Mouse (Mus musculus) thymus, adult 2 months (tissue): ENCODE measurements around the gene Zfp865. TPM values are rescaled to one million over a fixed set of nuclear protein-coding genes. Genes with fewer than 3 reads are reported as not detected.
A peak's percentile ranks its signal among the peaks of the same experiment; 100 is the strongest.

ENCODE experiments used
- DNase-seq: peaks from one replicate; pipeline ENCODE4 v3.0.0; 2021
- H3K27ac ChIP-seq: fragments of 200-500 bp; 2 replicates; pipeline ENCODE4 v1.5.1; 2012; ENCODE audit warnings: low read length, control low read depth; ENCODE audit not compliant: control insufficient read depth, insufficient read depth
- H3K27me3 ChIP-seq: fragments of 200-500 bp; 2 replicates; pipeline ENCODE4 v1.6.1; 2012; ENCODE audit warnings: mild to moderate bottlenecking, low read length, moderate library complexity, mixed read lengths; ENCODE audit not compliant: control insufficient read depth, insufficient read depth
- H3K36me3 ChIP-seq: fragments of 200-500 bp; 2 replicates; pipeline ENCODE4 v1.6.1; 2012; ENCODE audit warnings: mild to moderate bottlenecking, low read length, moderate library complexity; ENCODE audit not compliant: control insufficient read depth, insufficient read depth
- H3K4me1 ChIP-seq: fragments of 200-500 bp; replicated peaks from 2 replicates; pipeline ENCODE4 v1.6.1; 2012; ENCODE audit warnings: low read length; ENCODE audit not compliant: control insufficient read depth, insufficient read depth
- H3K4me3 ChIP-seq: fragments of 200-500 bp; 2 replicates; pipeline ENCODE4 v1.5.1; 2012; ENCODE audit warnings: mild to moderate bottlenecking, low read length, control low read depth, moderate library complexity; ENCODE audit not compliant: control insufficient read depth, insufficient read depth
- CTCF ChIP-seq: fragments of 200-500 bp; IDR thresholded peaks from 2 replicates; pipeline ENCODE4 v1.5.1; 2012; ENCODE audit warnings: mild to moderate bottlenecking, control low read depth, low read length, moderate library complexity, borderline replicate concordance; ENCODE audit not compliant: control insufficient read depth, poor library complexity, insufficient read depth; ENCODE audit errors: extremely low read depth
- POLR2A ChIP-seq: fragments of 200-500 bp; IDR thresholded peaks from 2 replicates; pipeline ENCODE4 v1.6.1; 2012; ENCODE audit warnings: mild to moderate bottlenecking, low read length, control low read depth, moderate library complexity; ENCODE audit not compliant: control insufficient read depth, poor library complexity, insufficient read depth; ENCODE audit errors: extremely low read depth
- WGBS: fragments of 180-500 bp; shearing (Covaris S2); methylation state at CpG from one replicate; pipeline ENCODE4 v1.1.7; 2018; 5-methylcytosine and 5-hydroxymethylcytosine counted together
- polyA plus RNA-seq: library from polyadenylated mRNA; depleted of rRNA; stranded (reverse); fragments of >200 nt; gene quantifications from 2 replicates; pipeline ENCODE4 v1.2.3, GENCODE M21; 2012; rRNA removed

Gene Zfp865
- polyA plus RNA-seq, 1 experiment, result 105 TPM

DNA sequence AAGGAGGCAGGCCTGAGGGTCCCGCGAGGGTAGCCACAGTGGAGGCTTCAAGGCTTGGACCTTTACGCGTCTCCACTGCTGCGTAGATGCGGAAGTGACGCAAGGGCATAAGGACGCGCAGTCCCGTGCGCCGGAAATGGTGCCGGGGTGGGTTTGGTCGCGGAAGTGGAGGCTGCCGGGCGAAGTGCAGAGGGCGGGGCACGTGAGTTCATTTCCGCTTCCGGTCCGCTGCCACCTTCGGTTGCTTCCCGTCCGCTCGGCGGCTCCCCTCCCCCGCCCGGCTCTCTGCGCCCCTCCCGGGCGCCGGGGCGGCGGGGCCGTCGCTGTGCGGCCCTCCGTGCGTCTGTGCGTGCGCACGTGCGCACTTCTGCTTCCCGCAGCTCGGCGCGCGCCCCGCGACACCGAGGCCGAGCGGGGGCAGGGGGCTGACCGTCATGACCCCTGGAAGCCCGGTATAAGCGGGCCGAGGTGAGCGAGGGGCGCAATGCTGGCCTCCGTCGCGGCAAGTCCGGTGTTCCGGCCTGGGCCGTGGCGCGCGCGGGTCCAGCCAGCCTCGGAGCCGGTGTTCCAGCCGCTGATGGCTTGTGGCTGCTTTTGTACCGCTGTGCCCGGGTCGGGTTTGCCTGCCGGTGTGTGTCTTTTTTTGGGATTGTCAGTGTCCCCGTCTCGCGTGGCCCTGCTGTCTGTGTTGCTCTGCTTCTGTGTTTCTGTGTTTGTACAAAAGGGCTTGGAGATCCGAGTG lies 60.0 kb downstream of the Zfp865 start, which contains the start of gene Epn1:
Gene Epn1 (plus strand): TSS at position 226 of the 742 bp plus-strand sequence.
- peak; percentile 96 for DNase-seq
- Histone ChIP-seq H3K4me3 (peak within 1 kb of the TSS; percentile 78), H3K36me3 (peaks cover 46% of the 10 kb centered on the region), H3K27ac (no peak within 1 kb of the TSS; the same call in 1 of the 2 replicates), H3K27me3 (no peaks in the 10 kb centered on the region), H3K4me1 (peaks cover 8% of the 10 kb centered on the region)
- TF ChIP-seq POLR2A (peak; percentile 43; the same call in 1 of the 2 replicates), CTCF (0 out of 2 replicates have a peak, but pooled peaks have one; percentile 5)
- under 1% methylated on average over 81 of the region's 81 CpGs for WGBS

DNA sequence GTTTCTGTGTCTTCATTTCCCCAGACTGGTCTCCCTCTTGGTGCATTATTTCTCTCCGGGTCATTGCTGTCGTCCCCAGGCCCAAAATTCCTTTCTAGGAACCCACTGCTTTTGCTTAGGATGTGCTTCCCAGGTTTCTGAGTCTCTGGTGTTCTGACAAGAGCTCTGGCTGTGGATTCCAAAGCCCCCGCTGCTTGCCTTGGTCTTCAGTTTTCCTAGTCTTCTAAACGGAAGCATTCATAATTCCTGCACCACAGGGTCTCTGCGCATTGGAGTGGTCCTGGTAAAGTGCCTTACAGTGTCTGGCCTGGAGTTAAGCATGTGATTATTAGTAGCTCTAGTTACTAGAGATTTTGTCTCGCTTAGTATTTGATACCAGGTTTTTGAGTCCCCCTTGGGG lies 60.6 kb downstream of the Zfp865 start:
- no peak for TF ChIP-seq POLR2A
- no peak for TF ChIP-seq CTCF
- Histone ChIP-seq H3K27ac (no peak overlapping the region), H3K4me1 (peaks cover 8% of the 10 kb centered on the region), H3K36me3 (peaks cover 42% of the 10 kb centered on the region), H3K4me3 (peak overlapping the region; percentile 78), H3K27me3 (no peaks in the 10 kb centered on the region)
- no peak for DNase-seq
- 18% methylated on average over 6 of the region's 6 CpGs for WGBS

DNA sequence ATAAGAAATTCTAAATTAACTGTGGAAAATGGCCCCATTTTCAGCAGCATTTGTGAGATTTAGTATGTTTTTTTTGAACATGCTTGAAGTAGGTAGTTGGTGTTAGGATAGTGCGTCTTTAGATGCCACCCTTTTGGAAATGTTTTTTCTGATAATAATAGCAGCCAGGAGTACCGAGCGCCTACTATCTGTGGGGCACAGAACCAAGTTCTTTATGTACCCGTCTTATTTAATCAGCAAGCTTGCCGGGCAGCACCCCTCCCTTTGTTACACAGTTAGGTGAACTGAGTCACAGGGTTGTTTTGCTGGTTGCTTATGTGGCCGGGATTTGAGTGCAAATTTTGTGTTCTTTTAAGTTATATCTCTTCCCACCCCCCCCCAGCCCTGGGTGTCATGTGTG lies 61.1 kb downstream of the Zfp865 start:
- H3K27ac ChIP-seq, result no peak overlapping the region
- 71% methylated on average over 6 of the region's 6 CpGs for WGBS
- peaks cover 8% of the 10 kb centered on the region for H3K4me1 ChIP-seq
- peaks cover 39% of the 10 kb centered on the region for H3K36me3 ChIP-seq
- H3K4me3 ChIP-seq, result no peak overlapping the region
- DNase-seq, result no peak
- no peaks in the 10 kb centered on the region for H3K27me3 ChIP-seq
- TF ChIP-seq CTCF (no peak), POLR2A (no peak)

DNA sequence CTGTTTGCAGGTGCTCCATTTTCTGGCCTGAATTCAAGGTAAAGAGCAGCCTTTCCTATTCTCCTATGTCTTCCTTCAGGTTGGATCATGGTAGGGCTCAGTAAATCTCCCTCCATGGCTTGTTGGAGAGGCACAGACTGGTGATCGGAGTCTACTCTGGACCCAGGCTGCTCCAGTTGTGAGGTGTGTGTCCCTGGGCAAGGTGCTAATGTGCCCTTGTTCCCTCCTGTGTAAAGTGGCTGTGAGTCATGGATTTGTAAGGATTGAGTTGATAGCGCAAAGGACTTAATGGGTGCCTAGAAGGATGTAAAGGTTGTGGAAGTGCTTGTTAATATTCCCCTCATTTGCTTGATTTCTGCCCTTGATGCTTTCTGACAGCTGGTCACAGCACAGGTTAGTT lies 61.8 kb downstream of the Zfp865 start:
- Histone ChIP-seq H3K27me3 (no peaks in the 10 kb centered on the region), H3K36me3 (peaks cover 38% of the 10 kb centered on the region), H3K4me3 (no peak overlapping the region), H3K4me1 (peaks cover 8% of the 10 kb centered on the region), H3K27ac (no peak overlapping the region)
- 96% methylated on average over 2 of the region's 2 CpGs for WGBS
- TF ChIP-seq POLR2A (no peak), CTCF (no peak)
- DNase-seq, result no peak

DNA sequence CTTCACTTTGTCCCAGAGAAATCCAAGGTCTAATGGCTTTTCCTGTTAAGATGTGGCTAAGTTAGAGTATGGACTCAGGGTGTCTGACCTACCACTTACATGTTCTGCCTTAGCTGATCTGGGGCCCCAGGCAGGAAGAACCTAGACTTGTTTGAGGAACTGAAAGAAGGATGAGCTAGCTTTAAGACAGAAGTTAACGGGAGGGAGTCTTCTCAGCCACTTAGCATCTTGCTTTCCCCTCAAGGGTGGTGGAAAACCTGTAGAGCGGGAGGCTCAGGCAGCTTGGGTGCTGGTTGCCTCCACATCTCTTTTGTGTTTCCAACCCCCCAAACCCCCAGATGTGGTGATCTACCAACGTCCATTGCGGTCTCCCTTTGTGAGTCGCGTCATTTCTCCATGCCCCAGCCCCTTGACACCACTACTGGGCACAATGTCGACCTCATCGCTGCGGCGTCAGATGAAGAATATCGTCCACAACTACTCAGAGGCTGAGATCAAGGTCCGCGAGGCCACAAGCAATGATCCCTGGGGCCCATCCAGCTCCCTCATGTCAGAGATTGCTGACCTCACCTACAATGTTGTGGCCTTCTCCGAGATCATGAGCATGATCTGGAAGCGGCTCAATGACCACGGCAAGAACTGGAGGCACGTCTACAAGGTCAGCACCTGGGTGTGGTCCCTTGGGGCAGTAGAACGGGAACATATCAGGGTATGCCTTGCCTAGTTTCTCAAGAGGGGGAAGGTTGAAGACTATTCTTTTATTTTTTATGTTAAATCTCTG lies 63.3 kb downstream of the Zfp865 start:
- Histone ChIP-seq H3K27ac (no peak overlapping the region), H3K27me3 (no peaks in the 10 kb centered on the region), H3K4me3 (no peak overlapping the region), H3K36me3 (peaks cover 31% of the 10 kb centered on the region), H3K4me1 (peaks cover 8% of the 10 kb centered on the region)
- TF ChIP-seq POLR2A (0 out of 2 replicates have a peak, but pooled peaks have one; percentile 16), CTCF (no peak)
- no peak for DNase-seq
- WGBS, result 91% methylated on average over 18 of the region's 18 CpGs

DNA sequence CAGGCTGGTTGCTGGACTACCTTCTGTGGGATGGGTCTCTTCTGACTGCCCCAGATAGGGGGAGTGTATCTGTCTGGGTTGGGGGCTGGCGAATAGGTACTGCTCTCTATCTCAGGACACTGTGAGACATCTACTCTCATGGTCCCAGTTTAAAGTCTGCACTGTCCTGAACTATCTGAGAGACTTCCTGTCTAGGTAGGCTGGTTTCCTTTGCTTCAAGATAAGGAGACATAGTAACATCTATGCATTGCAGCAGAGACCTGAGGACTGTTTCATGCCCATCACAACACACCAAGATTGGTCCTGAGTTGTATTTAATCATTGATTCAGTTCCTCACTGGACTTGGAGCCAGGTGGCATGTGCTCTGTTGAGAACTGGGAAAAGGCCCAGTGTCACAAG lies 65.3 kb downstream of the Zfp865 start:
- TF ChIP-seq CTCF, result no peak
- no peak for TF ChIP-seq POLR2A
- Histone ChIP-seq H3K4me1 (peaks cover 8% of the 10 kb centered on the region), H3K36me3 (peaks cover 28% of the 10 kb centered on the region), H3K27me3 (no peaks in the 10 kb centered on the region), H3K27ac (no peak overlapping the region), H3K4me3 (no peak overlapping the region)
- DNase-seq, result no peak
- WGBS, result 95% methylated on average over 1 of the region's 1 CpGs

Other genes with a start within 250 kb of the Zfp865 start
- gene Fam71e2, start 249.1 kb upstream of the Zfp865 start, polyA plus RNA-seq, result 0.11 TPM in 1 of 2 replicates, not detected in the other
- 0.13 and 0.32 TPM in 2 replicates for gene Il11, start 237.5 kb upstream of the Zfp865 start, polyA plus RNA-seq
- not detected in 2 replicates for gene Tmem190, start 237.4 kb upstream of the Zfp865 start, polyA plus RNA-seq
- gene Tmem238, start 230.7 kb upstream of the Zfp865 start, polyA plus RNA-seq, result 18.1 and 23.5 TPM in 2 replicates
- 367 and 512 TPM in 2 replicates for gene Rpl28, start 227.5 kb upstream of the Zfp865 start, polyA plus RNA-seq
- 970 and 1,071 TPM in 2 replicates for gene Ube2s, start 207.8 kb upstream of the Zfp865 start, polyA plus RNA-seq
- 0.48 and 0.74 TPM in 2 replicates for gene Shisa7, start 175.7 kb upstream of the Zfp865 start, polyA plus RNA-seq
- gene Isoc2b, start 150.1 kb upstream of the Zfp865 start, polyA plus RNA-seq, result 21.8 and 23.6 TPM in 2 replicates
- 20.3 and 20.5 TPM in 2 replicates for gene Isoc2a, start 143.2 kb upstream of the Zfp865 start, polyA plus RNA-seq
- 0.15 and 0.17 TPM in 2 replicates for gene Gm36210, start 113.9 kb upstream of the Zfp865 start, polyA plus RNA-seq
- gene Zfp628, start 105.2 kb upstream of the Zfp865 start, polyA plus RNA-seq, result 40.2 and 51.2 TPM in 2 replicates
- 4.4 and 5.9 TPM in 2 replicates for gene Nat14, start 98.3 kb upstream of the Zfp865 start, polyA plus RNA-seq
- gene Ssc5d, start 94.6 kb upstream of the Zfp865 start, polyA plus RNA-seq, result 1.0 and 1.1 TPM in 2 replicates
- gene Sbk2, start 56.0 kb upstream of the Zfp865 start, polyA plus RNA-seq, result 1.5 and 5.4 TPM in 2 replicates
- 0.36 and 3.7 TPM in 2 replicates for gene Sbk3, start 49.2 kb upstream of the Zfp865 start, polyA plus RNA-seq
- 125 and 133 TPM in 2 replicates for gene Zfp579, start 24.2 kb upstream of the Zfp865 start, polyA plus RNA-seq
- gene Zfp524, start 6.0 kb upstream of the Zfp865 start, polyA plus RNA-seq, result 52.2 and 54.6 TPM in 2 replicates
- gene Fiz1, start 5.7 kb upstream of the Zfp865 start, polyA plus RNA-seq, result 79.3 and 85.2 TPM in 2 replicates
- not detected in 2 replicates for gene Gm44973, start 4.9 kb upstream of the Zfp865 start, polyA plus RNA-seq
- gene Ccdc106, start 177 bp downstream of the Zfp865 start, polyA plus RNA-seq, result 0.52 and 0.97 TPM in 2 replicates
- not detected in 2 replicates for gene 4632433K11Rik, start 13.7 kb downstream of the Zfp865 start, polyA plus RNA-seq
- 5.2 and 6.3 TPM in 2 replicates for gene Zfp784, start 18.1 kb downstream of the Zfp865 start, polyA plus RNA-seq
- gene Zfp580, start 31.2 kb downstream of the Zfp865 start, polyA plus RNA-seq, result 29.9 and 42.3 TPM in 2 replicates
- 437 and 438 TPM in 2 replicates for gene U2af2, start 41.8 kb downstream of the Zfp865 start, polyA plus RNA-seq
- gene Epn1, start 59.9 kb downstream of the Zfp865 start, polyA plus RNA-seq, result 230 and 280 TPM in 2 replicates
- gene Rfpl4, start 96.6 kb downstream of the Zfp865 start, polyA plus RNA-seq, result not detected in 2 replicates
- gene Rasl2-9, start 105.6 kb downstream of the Zfp865 start, polyA plus RNA-seq, result 0.17 and 0.39 TPM in 2 replicates
- not detected in 2 replicates for gene Vmn1r55, start 129.3 kb downstream of the Zfp865 start, polyA plus RNA-seq
- not detected in 2 replicates for gene Vmn1r56, start 176.4 kb downstream of the Zfp865 start, polyA plus RNA-seq
- not detected in 2 replicates for gene Vmn1r57, start 198.1 kb downstream of the Zfp865 start, polyA plus RNA-seq